Mouse (Mus musculus): ENCODE measurements at regions not wholly inside any gene's neighbourhood (a gene's known extent, or its start where the extent isn't known, plus 50 kb on each side); places are given as distances from the start of the nearest gene placed in this dataset.
"Not testable (repeated sequence)": the region's sequence is repeated elsewhere in the genome, so short reads cannot be mapped to it uniquely, and the experiment has no call there.

- DNase-seq (ENCODE audit: low spot score in 2 of 2) = no peak
These were observed 163.5 kb downstream of the Opa1 start for GRCm38 (mm10) chr16:29742497-29743230.

- DNase-seq (ENCODE audit: low spot score in 2 of 2) = no peak
These were observed 166.4 kb downstream of the Opa1 start for GRCm38 (mm10) chr16:29745486-29745885.

- DNase-seq (ENCODE audit: low spot score in 2 of 2) = no peak
These were observed 167.1 kb downstream of the Opa1 start for GRCm38 (mm10) chr16:29746245-29746644.

GRCm38 (mm10) chr16:29749167-29749566 is 170.0 kb downstream of the Opa1 start:
- no peak for DNase-seq (ENCODE audit: low spot score in 2 of 2)

GRCm38 (mm10) chr16:29754579-29755199 is 175.6 kb downstream of the Opa1 start:
- DNase-seq (ENCODE audit: low spot score in 2 of 2) = no peak

GRCm38 (mm10) chr16:29758246-29758645 is 179.1 kb downstream of the Opa1 start:
- DNase-seq (ENCODE audit: low spot score in 2 of 2) = no peak

GRCm38 (mm10) chr16:29759416-29759815 is 180.3 kb downstream of the Opa1 start:
- DNase-seq (ENCODE audit: low spot score in 2 of 2) = no peak

- DNase-seq (ENCODE audit: low spot score in 2 of 2) = no peak
These were observed 181.5 kb downstream of the Opa1 start for GRCm38 (mm10) chr16:29760627-29761026.

GRCm38 (mm10) chr16:29761779-29762277 is 182.7 kb downstream of the Opa1 start:
- DNase-seq (ENCODE audit: low spot score in 2 of 2) = no peak

GRCm38 (mm10) chr16:29764376-29764775 is 185.2 kb downstream of the Opa1 start:
- DNase-seq (ENCODE audit: low spot score in 2 of 2) = no peak

GRCm38 (mm10) chr16:29765801-29766200 is 186.7 kb downstream of the Opa1 start:
- not testable (repeated sequence) for DNase-seq (ENCODE audit: low spot score in 2 of 2)

- DNase-seq (ENCODE audit: low spot score in 2 of 2) = no peak
These were observed 192.2 kb downstream of the Opa1 start for GRCm38 (mm10) chr16:29771320-29771719.

- no peak for DNase-seq (ENCODE audit: low spot score in 2 of 2)
These were observed 192.8 kb downstream of the Opa1 start for GRCm38 (mm10) chr16:29771728-29772608.

GRCm38 (mm10) chr16:29772609-29772988 is 193.5 kb downstream of the Opa1 start:
- no peak for DNase-seq (ENCODE audit: low spot score in 2 of 2)

- DNase-seq (ENCODE audit: low spot score in 2 of 2) = no peak
These were observed 193.9 kb downstream of the Opa1 start for GRCm38 (mm10) chr16:29773056-29773455.

- no peak for DNase-seq (ENCODE audit: low spot score in 2 of 2)
These were observed 195.8 kb downstream of the Opa1 start for GRCm38 (mm10) chr16:29774949-29775348.

- DNase-seq (ENCODE audit: low spot score in 2 of 2) = no peak
These were observed 196.7 kb downstream of the Opa1 start for GRCm38 (mm10) chr16:29775879-29776278.

GRCm38 (mm10) chr16:29782441-29782840 is 203.3 kb downstream of the Opa1 start:
- peak; percentile 25 to 38 for DNase-seq (ENCODE audit: low spot score in 2 of 2)

GRCm38 (mm10) chr16:29785114-29785513 is 206.0 kb downstream of the Opa1 start:
- no peak for DNase-seq (ENCODE audit: low spot score in 2 of 2)

- no peak for DNase-seq (ENCODE audit: low spot score in 2 of 2)
These were observed 207.4 kb downstream of the Opa1 start for GRCm38 (mm10) chr16:29786540-29786939.

GRCm38 (mm10) chr16:29787633-29788511 is 208.7 kb downstream of the Opa1 start:
- no peak for DNase-seq (ENCODE audit: low spot score in 2 of 2)
